ENCODE assay signal across 18 mouse cellular contexts in genomic region chr2:135582341-135582740, GRCm38 (mm10).
"Had no signal": no experiment of that assay in that cellular context is flagged by ENCODE, and none has a peak within 500 bp of the region (broad histone marks: within the 10 kb centered on the region; RNA-seq: fewer than 3 reads in every experiment).

No protein-coding gene starts in this region.

- H3K4me1 ChIP-seq: limb, embryonic 10.5 days; limb, embryonic 13.5 days; liver, embryonic 12.5 days; liver, embryonic 15.5 days; midbrain, embryonic 12.5 days had no signal

- ATAC-seq: liver, embryonic 12.5 days had no signal

- H3K4me2 ChIP-seq: limb, embryonic 13.5 days; liver, embryonic 12.5 days; liver, embryonic 15.5 days; lung, embryonic 15.5 days; midbrain, embryonic 12.5 days had no signal

- H3K4me3 ChIP-seq: limb, embryonic 10.5 days; limb, embryonic 13.5 days; liver, embryonic 12.5 days; liver, embryonic 15.5 days; lung, embryonic 15.5 days; megakaryocyte, embryonic 14.5 days; midbrain, embryonic 12.5 days had no signal

- H3K36me3 ChIP-seq: limb, embryonic 10.5 days; limb, embryonic 13.5 days; liver, embryonic 12.5 days; liver, embryonic 15.5 days; lung, embryonic 15.5 days; midbrain, embryonic 12.5 days had no signal

- H3K9me3 ChIP-seq: limb, embryonic 10.5 days; limb, embryonic 13.5 days; liver, embryonic 12.5 days; liver, embryonic 15.5 days; lung, embryonic 15.5 days; megakaryocyte, embryonic 14.5 days; midbrain, embryonic 12.5 days had no signal

- H3K27ac ChIP-seq: limb, embryonic 10.5 days; limb, embryonic 13.5 days; liver, embryonic 12.5 days; liver, embryonic 15.5 days; lung, embryonic 15.5 days; midbrain, embryonic 12.5 days had no signal

- H3K27me3 ChIP-seq: limb, embryonic 13.5 days; liver, embryonic 12.5 days; liver, embryonic 15.5 days; lung, embryonic 15.5 days; midbrain, embryonic 12.5 days had no signal

- H3K9ac ChIP-seq: limb, embryonic 13.5 days; liver, embryonic 12.5 days; liver, embryonic 15.5 days; lung, embryonic 15.5 days; midbrain, embryonic 12.5 days had no signal

- DNase-seq: kidney, adult 18-20 months; kidney, adult 9 months; kidney, postnatal 14 days; kidney, postnatal 4 days; layer of hippocampus, adult 9-11 months; liver; lung, adult 18-20 months; lung, postnatal 10 days; lung, postnatal 36 days; thymus, adult 18-20 months; thymus, postnatal 36 days had no signal
